Mouse (Mus musculus): ENCODE results near the gene Pou6f2. TPM values are rescaled to one million over a fixed set of nuclear protein-coding genes. Genes with fewer than 3 reads are reported as not detected.

Pou6f2 gene
- polyA plus RNA-seq, 1 experiment, result not detected

DNA sequence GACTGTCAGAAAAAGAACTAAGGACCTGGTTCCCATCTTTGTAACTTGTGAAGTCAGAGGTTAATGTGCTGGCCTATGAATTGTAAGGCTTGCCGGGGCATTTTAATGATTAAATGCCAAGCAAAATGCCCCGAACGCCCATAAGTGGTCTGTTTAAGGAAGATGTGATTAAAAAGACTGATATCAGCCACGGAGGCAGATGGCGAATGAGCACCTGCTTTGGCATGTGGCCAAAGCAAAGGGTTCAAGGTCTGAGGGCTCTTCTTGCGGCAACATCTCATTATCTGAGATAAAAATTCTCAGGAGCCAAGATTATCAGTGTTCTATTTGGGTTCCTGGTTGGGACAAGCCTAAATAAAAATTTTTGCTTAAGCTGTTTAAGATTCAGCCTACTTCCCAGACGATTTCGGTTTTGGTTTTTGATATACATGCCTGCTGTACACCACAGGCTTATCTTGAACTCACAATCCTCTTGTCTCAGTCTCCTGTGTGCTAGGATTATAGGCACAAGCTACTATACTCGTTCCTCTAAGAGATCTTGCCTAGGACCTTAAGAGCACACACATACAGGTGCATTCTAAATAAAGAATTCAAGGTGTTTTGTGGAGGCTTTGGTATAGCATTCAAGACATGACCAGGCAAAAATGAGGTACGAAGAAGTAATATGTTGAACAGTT lies 315.9 kb downstream of the Pou6f2 start:
- WGBS, result 28% methylated on average over 10 of the region's 10 CpGs
- DNase-seq (ENCODE audit: low read depth, low spot score), result no peak
